ENCODE assay signal across 12 mouse cellular contexts in genomic region chr17:74186197-74186596, GRCm38 (mm10).
DNase-seq lines count a peak whose midpoint lies in the region; ATAC-seq lines count a peak whose summit lies in the region.
"Had no signal": no experiment of that assay in that cellular context is flagged by ENCODE, and none has a peak within 500 bp of the region (broad histone marks: within the 10 kb centered on the region; RNA-seq: fewer than 3 reads in every experiment).

No protein-coding gene starts in this region.

- ATAC-seq in forebrain, embryonic 14.5 days, result peak; percentile 60; the same call in 1 of the 2 replicates
- 0 out of 2 replicates have a peak, but pooled peaks have one; percentile 58 for ATAC-seq in midbrain, embryonic 16.5 days
- ATAC-seq in midbrain, embryonic 13.5 days, result no peak
- no peak for ATAC-seq in embryonic facial prominence, embryonic 14.5 days (ENCODE audit: low read depth)

- H3K27me3 ChIP-seq in forebrain, embryonic 14.5 days (replicated peaks; ENCODE audit: control insufficient read depth, insufficient read depth, low read length), result no peaks in the 10 kb centered on the region
- no peaks in the 10 kb centered on the region for H3K27me3 ChIP-seq in forebrain, embryonic 10.5 days (ENCODE audit: poor library complexity, severe bottlenecking)
- H3K27me3 ChIP-seq in midbrain, embryonic 16.5 days (ENCODE audit: control insufficient read depth, insufficient read depth, low read depth, low read length), result no peaks in the 10 kb centered on the region
- H3K27me3 ChIP-seq in midbrain, embryonic 13.5 days, result no peaks in the 10 kb centered on the region
- no peaks in the 10 kb centered on the region for H3K27me3 ChIP-seq in embryonic facial prominence, embryonic 14.5 days (replicated peaks; ENCODE audit: control insufficient read depth, insufficient read depth, low read length)
- H3K27me3 ChIP-seq: forebrain, embryonic 12.5 days had no signal

- no peak overlapping the region for H3K4me3 ChIP-seq in forebrain, embryonic 14.5 days (ENCODE audit: low read depth, low read length)
- H3K4me3 ChIP-seq in forebrain, embryonic 10.5 days, result no peak overlapping the region
- H3K4me3 ChIP-seq in midbrain, embryonic 16.5 days (ENCODE audit: low read depth, low read length), result no peak overlapping the region
- no peak overlapping the region for H3K4me3 ChIP-seq in midbrain, embryonic 13.5 days (replicated peaks)
- H3K4me3 ChIP-seq in embryonic facial prominence, embryonic 14.5 days (ENCODE audit: low read depth, low read length), result no peak overlapping the region
- H3K4me3 ChIP-seq: forebrain, embryonic 12.5 days had no signal

- H3K9me3 ChIP-seq in forebrain, embryonic 14.5 days (replicated peaks; ENCODE audit: control insufficient read depth, low read length), result no peaks in the 10 kb centered on the region
- H3K9me3 ChIP-seq in forebrain, embryonic 10.5 days, result no peaks in the 10 kb centered on the region
- H3K9me3 ChIP-seq in midbrain, embryonic 16.5 days (replicated peaks; ENCODE audit: control insufficient read depth, low read length, poor library complexity, severe bottlenecking), result no peaks in the 10 kb centered on the region
- no peaks in the 10 kb centered on the region for H3K9me3 ChIP-seq in midbrain, embryonic 13.5 days
- no peaks in the 10 kb centered on the region for H3K9me3 ChIP-seq in embryonic facial prominence, embryonic 14.5 days (ENCODE audit: control insufficient read depth, low read length)
- H3K9me3 ChIP-seq: forebrain, embryonic 12.5 days had no signal

- H3K9ac ChIP-seq in forebrain, embryonic 14.5 days (ENCODE audit: low read length), result no peak overlapping the region
- H3K9ac ChIP-seq in midbrain, embryonic 16.5 days (ENCODE audit: low read depth, low read length), result no peak overlapping the region
- H3K9ac ChIP-seq in midbrain, embryonic 13.5 days (replicated peaks), result no peak overlapping the region
- H3K9ac ChIP-seq in embryonic facial prominence, embryonic 14.5 days (ENCODE audit: low read depth, low read length), result no peak overlapping the region
- H3K9ac ChIP-seq: forebrain, embryonic 12.5 days had no signal

- H3K4me1 ChIP-seq in forebrain, embryonic 14.5 days (ENCODE audit: control insufficient read depth, insufficient read depth, low read length), result no peaks in the 10 kb centered on the region
- H3K4me1 ChIP-seq in forebrain, embryonic 10.5 days, result no peaks in the 10 kb centered on the region
- no peaks in the 10 kb centered on the region for H3K4me1 ChIP-seq in midbrain, embryonic 16.5 days (ENCODE audit: control insufficient read depth, insufficient read depth, low read length)
- H3K4me1 ChIP-seq in midbrain, embryonic 13.5 days (replicated peaks), result no peaks in the 10 kb centered on the region
- H3K4me1 ChIP-seq in embryonic facial prominence, embryonic 14.5 days (ENCODE audit: control insufficient read depth, insufficient read depth, low read length), result no peaks in the 10 kb centered on the region
- H3K4me1 ChIP-seq: forebrain, embryonic 12.5 days had no signal

- no peak overlapping the region for H3K4me2 ChIP-seq in forebrain, embryonic 14.5 days (ENCODE audit: low read length)
- H3K4me2 ChIP-seq in midbrain, embryonic 16.5 days (ENCODE audit: low read length), result no peak overlapping the region
- no peak overlapping the region for H3K4me2 ChIP-seq in midbrain, embryonic 13.5 days (replicated peaks)
- H3K4me2 ChIP-seq in embryonic facial prominence, embryonic 14.5 days (ENCODE audit: low read depth, low read length), result no peak overlapping the region
- H3K4me2 ChIP-seq: forebrain, embryonic 12.5 days; liver, embryonic 11.5 days had no signal

- no peak overlapping the region for H3K27ac ChIP-seq in forebrain, embryonic 14.5 days (ENCODE audit: low read depth, low read length)
- H3K27ac ChIP-seq in forebrain, embryonic 10.5 days, result no peak overlapping the region
- no peak overlapping the region for H3K27ac ChIP-seq in midbrain, embryonic 16.5 days (ENCODE audit: low read length)
- H3K27ac ChIP-seq in midbrain, embryonic 13.5 days, result no peak overlapping the region
- no peak overlapping the region for H3K27ac ChIP-seq in embryonic facial prominence, embryonic 14.5 days (replicated peaks; ENCODE audit: low read depth, low read length)
- H3K27ac ChIP-seq: forebrain, embryonic 12.5 days had no signal

- WGBS in forebrain, embryonic 14.5 days, result 76% methylated on average over 5 of the region's 5 CpGs
- WGBS in forebrain, embryonic 10.5 days, result 91% methylated on average over 5 of the region's 5 CpGs
- 75% methylated on average over 5 of the region's 5 CpGs for WGBS in midbrain, embryonic 16.5 days
- 73% methylated on average over 5 of the region's 5 CpGs for whole genome bisulfite sequencing in midbrain, embryonic 13.5 days
- 55% methylated on average over 5 of the region's 5 CpGs for WGBS in embryonic facial prominence, embryonic 14.5 days

- DNase-seq in forebrain, embryonic 14.5 days (ENCODE audit: low spot score), result peak; percentile 6
- no peak for DNase-seq in forebrain, embryonic 10.5 days (ENCODE audit: extremely low spot score, low spot score)
- DNase-seq in embryonic facial prominence, embryonic 14.5 days (ENCODE audit: low spot score), result peak; percentile 62
- peak; percentile 11 for DNase-seq in mesoderm, embryonic 11.5 days (ENCODE audit: low read depth, low spot score)
- no peak for DNase-seq in frontal cortex, postnatal 14 days (ENCODE audit: low spot score in 2 of 2)
- no peak for DNase-seq in gastrocnemius, postnatal 25 days
- DNase-seq: adrenal gland, adult 2 months; thymus, postnatal 14 days had no signal

- H3K36me3 ChIP-seq in forebrain, embryonic 14.5 days (ENCODE audit: control insufficient read depth, insufficient read depth, low read length), result no peaks in the 10 kb centered on the region
- H3K36me3 ChIP-seq in forebrain, embryonic 10.5 days (replicated peaks), result peaks cover 11% of the 10 kb centered on the region
- no peaks in the 10 kb centered on the region for H3K36me3 ChIP-seq in midbrain, embryonic 16.5 days (ENCODE audit: control insufficient read depth, insufficient read depth, low read length)
- H3K36me3 ChIP-seq in midbrain, embryonic 13.5 days, result no peaks in the 10 kb centered on the region
- peaks cover 4% of the 10 kb centered on the region; the same call in 1 of the 2 replicates for H3K36me3 ChIP-seq in embryonic facial prominence, embryonic 14.5 days (ENCODE audit: control insufficient read depth, insufficient read depth, low read length)
- H3K36me3 ChIP-seq: forebrain, embryonic 12.5 days had no signal

Comparison
In these comparisons a context has a peak if more than half of its experiments do, and no peak if none do; other contexts are left out.
1. ATAC-seq: peak in forebrain, embryonic 14.5 days (single experiment) and midbrain, embryonic 16.5 days (single experiment); none in midbrain, embryonic 13.5 days (single experiment) and embryonic facial prominence, embryonic 14.5 days (single experiment).
2. DNase-seq: peak in forebrain, embryonic 14.5 days (single experiment), embryonic facial prominence, embryonic 14.5 days (single experiment) and mesoderm, embryonic 11.5 days (single experiment); none in forebrain, embryonic 10.5 days (single experiment), frontal cortex, postnatal 14 days (0 of 2) and gastrocnemius, postnatal 25 days (single experiment).